Mouse (Mus musculus): ENCODE measurements around the gene Uhrf1.

The Uhrf1 gene

DNA sequence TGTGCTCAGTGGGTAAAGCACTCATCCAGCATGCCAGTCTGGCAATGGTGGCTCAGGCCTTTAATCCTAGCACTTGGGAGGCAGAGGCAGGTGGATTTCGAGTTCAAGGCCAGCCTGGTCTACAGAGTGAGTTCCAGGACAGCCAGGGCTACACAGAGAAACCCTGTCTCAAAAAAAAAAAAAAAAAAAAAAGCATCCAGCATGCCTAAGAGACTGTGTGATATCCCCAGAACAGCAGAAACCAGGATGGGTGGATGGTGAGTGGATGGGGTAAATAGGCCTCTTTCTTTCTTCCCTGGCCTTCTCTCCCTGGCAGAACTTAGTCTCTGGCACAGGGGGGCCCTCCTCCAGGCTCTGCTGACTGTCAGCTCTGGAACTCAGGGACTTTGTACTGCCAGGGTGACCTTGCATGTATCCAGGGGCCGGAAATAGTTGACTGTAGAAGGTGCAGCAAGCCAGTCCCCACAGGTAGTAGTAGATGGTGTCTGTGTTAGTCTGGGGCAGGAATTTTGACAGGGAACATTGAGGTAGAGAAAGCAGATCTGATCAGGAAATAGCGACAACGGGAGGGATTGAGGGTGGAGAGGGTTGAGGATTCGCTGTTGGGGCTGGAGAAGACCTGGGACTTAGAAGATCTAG, 27.2 kb upstream of the Uhrf1 start:
- no peak for DNase-seq (ENCODE audit: low read depth, low spot score)

DNA sequence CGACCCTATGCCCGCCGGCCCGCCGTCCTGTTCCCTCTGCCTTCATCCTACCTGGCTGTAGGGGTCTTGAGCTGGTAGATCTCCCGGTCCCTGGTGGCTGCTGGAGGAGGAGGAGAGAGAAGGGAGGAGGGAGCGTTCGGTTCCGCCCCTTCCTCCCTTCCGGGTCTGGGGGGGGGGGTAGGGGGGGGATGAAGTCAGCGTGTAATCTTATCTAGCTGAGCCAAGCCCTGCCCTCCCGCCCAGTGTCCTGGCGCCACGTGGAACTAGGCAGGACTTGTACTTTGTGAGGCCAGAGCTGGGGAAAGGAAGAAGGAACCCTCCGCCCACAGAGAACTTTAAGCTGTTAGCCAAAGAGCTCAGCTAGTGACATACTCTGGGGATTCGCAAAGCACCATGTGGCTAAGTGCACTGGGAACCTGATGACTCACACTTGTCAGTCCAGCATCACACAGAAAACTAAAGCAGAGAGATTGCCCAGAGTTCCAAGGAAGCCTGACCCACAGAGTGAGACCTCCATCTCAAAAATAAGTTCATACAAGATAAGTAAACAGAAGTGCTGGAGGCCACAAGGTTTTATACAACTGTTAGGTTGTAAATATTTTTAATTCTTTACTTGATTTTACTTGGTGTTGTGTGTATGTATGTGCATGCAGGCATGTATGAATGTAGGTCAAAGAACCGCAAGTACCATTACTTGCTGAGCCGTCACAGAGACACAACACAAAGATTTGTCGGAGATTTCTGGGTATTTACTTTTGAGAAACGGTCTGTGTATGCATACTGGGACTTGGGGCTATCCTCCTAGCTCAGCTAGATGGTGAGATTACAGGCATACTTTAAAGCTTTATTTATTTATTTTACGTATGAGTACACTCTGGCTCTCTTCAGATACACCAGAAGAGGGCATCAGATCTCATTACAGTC, 26.2 kb upstream of the Uhrf1 start, which contains the start of gene Ticam1:
Gene Ticam1, minus strand, starts transcription at position 144 of the 924 bp plus-strand sequence.
- DNase-seq (ENCODE audit: low read depth, low spot score), result peak; percentile 99

DNA sequence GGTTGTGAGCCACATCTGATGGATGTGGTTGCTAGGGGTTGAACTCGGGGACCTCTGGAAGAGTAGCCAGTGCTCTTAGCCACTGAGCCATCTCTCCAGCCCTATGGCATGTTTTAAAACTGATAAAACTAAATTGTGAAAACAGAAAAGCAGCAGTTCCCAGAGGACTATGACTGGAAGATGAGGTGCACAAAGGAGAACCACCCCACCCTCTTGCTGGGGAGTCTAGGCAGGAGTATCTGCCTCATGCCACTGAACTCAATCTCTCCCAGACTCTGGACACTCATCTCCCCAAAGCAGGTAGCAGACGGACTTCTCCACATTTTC, 25.6 kb upstream of the Uhrf1 start:
- DNase-seq (ENCODE audit: low read depth, low spot score), result no peak

DNA sequence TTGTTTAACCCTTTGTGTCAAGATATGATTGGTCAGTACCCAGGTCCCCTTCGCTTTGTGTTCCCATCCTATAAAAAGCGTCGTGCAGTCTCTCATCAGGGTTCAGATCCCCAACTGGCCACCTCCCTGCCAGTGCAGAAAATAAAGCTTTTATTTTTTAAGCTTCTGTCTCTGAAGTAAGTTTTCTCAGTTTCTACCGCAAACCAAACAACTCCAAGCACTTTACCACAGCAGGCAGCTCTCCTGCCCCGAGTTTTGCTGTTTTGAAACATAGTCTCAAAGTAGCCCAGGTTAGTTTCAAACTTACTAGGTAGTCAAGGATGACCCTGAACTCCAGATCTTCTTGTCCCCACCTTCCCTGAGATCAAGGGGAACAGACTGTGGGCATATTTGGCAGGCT, 24.8 kb upstream of the Uhrf1 start:
- DNase-seq (ENCODE audit: low read depth, low spot score), result no peak

DNA sequence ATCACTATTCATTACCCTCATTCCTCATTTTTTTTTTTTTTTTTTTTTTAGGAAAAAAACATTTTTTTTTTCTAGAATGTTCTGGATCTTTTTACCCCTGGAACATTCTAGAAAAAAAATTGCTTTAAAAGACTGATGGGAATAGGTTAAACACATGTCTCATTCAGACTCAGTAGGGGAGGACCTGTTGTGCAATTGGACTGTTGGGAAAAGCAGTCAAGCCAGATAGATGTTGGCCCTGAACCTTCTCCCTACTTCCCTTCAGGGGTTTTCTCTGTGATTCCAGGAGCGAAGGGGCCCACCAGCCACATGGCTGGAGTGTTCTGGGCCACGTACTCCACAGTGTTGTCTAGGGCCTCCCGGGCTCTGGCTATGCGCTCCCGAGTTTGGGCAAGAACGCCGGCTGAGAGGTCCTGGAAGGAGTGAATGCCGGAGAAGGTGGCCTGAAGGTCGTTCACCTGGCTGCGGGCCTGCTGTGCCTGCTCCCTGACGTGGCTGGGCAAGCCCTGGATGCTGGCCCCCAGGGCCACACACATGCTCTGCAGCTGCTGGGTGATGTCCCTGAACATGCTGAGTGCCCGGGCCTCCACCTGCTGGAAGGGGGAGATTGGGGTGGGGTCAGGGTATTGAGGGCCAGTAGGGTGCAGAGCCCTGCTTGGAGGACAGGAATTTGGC, 23.5 kb upstream of the Uhrf1 start:
- peak; percentile 66 for DNase-seq (ENCODE audit: low read depth, low spot score)

DNA sequence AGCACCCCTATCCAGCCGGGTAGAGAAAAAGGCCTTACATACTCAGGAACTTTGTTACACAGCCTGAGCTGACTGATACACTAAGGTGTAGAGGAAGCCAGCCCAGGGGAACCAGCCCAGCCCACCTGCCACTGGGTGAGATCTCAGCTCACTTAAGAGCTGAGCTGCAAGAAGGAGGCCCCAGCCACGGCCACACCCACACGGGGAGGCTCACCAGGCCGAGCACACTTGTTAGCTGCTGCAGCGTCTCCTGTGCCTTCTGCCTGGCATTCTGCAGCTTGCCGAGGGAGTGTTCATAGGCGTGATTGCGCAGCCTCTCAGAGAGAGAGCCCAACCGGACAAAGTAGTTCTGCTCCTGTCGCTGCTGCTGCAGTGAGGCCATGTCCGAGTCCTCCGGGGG, 21.9 kb upstream of the Uhrf1 start:
- no peak for DNase-seq (ENCODE audit: low read depth, low spot score)

DNA sequence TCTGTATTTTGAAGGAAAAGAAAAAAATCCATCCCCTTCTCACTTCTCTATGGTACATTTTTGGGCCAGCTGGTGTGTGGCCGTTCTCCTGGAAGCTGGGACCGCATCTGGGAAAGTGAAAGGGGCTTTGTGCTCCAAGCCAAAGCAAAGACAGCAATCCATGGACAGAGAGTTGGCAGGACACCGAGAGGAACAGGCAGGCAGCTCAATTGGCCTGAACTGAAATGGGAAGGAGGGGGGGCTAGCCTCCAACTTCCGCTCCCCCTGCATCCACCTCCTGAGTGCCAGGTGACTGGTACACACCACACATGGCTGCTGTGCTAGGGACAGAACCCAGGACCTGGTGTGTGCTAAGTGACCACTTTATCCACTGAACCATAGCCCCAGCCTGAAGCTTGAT, 20.3 kb upstream of the Uhrf1 start:
- DNase-seq (ENCODE audit: low read depth, low spot score), result no peak

DNA sequence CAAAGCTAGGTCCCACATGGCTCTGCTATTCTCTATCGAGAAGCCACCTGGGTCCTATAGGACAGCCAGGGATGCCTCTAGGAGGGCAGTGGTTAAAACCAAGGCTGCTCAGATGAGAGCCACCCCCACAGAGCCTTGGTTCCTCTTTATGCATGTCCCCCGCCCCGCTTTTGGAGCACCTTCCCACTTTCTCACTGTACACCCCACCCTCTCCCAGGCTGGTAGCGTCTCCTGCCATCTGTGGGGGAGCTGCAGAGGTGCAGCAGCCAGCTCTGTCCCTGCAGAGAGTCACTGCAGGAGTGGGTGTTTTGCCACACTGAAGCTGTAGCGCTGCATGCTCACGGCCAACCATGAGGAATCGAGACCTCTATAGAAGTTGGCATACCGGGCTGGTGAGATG, 19.8 kb upstream of the Uhrf1 start:
- no peak for DNase-seq (ENCODE audit: low read depth, low spot score)

DNA sequence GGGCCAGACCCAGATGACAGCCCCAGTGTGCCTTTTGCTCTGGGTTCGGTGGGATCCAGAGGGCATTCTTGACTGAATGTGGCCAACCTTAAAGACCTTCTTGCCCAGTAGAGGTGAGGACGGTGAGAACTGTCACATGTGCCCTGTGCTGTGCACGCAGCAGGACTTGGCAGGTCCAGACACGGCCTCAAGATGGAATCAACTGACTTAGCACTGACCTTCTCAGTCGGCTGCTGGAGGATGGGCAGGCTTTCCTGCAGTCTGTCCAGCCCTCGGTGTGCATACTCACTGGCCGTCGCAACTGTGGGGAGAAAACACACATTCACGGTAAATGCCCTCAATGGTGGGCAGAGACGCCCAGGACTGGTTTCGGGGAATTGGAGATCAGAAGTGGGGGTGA, 17.1 kb upstream of the Uhrf1 start:
- DNase-seq (ENCODE audit: low read depth, low spot score), result peak; percentile 66

DNA sequence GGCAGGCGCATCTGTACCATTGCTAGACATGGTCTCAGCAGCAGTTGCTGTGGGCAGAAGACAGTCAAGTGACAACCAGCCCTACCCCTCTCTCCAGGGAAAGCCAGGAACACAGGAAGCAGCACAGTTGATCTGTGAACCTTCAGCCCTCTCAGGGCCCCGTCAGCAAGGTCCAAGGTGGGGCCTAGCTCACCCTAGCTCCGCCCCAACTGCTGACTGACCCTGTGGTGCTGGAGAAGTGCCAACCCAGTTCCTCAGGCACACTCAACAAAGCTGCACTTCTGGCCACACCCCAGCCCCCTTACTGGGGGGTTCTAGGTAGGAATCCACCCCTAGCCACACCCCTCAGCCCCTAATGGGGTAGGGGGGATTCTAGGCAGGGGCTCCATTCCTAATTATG, 15.3 kb upstream of the Uhrf1 start:
- DNase-seq (ENCODE audit: low read depth, low spot score), result no peak

DNA sequence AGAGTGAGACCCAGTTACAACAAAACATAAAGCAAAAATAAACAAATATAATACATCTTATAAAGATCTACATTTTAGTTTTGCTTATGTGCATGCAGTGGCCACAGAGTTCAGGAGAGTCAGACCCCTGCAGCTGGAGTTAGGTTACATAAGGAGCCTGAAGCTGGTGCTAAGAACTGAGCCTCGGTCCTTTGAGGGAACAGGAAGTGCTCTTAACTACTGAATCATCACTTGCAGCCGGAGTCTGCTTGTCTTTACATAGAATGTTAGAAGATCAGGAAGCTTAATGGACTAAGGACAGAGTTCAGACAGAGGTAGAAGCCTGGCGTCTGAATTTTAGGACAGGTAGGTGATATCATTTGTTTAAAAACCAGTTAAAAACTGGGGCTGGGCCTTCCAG, 14.3 kb upstream of the Uhrf1 start:
- DNase-seq (ENCODE audit: low read depth, low spot score), result no peak

DNA sequence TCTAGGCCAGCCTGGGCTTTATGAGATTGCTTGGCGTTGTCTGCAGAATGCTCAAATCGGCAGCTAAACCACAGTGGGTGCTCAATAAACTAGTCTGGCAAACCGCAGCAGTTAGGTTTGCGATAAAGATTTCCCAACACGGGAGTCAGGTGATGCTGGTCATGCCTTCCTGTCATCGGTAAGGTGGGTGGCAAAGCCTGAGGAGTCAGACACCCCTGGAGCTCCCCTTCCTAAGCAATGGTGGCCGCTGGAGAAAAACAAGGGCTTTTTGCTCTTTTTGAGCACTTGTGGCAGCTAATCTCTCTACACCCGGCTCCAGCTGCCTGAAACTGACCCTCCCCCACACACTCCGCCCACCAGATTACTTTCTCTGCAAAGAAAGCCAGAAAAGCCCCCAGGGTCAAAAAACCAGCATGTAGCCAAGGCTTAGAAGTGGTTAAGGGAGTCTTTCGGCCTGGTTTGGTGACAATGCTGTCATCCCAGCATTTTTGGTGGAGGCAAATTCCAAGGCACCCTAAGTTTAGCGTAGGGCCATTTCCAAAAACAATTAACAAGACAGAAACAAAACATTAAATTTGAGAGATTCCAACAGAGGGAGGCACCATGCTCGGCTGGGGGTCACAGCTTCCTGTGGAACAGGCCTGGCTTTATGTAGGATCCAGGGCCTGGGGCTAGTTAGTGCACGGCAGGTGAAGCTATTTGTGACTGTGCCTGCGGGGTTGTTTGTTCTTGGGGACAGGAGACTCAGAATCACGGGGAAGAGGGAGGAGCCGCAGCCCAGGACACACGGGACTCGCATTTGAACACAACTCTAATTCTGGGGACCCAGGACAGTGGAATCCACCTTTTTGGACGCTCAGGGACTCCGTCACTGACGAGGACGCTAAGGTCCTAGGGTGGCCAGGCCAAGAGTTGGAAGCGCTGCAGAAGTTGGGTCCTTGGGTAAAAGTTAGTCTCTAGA, 13.5 kb upstream of the Uhrf1 start:
- DNase-seq (ENCODE audit: low read depth, low spot score), result no peak

DNA sequence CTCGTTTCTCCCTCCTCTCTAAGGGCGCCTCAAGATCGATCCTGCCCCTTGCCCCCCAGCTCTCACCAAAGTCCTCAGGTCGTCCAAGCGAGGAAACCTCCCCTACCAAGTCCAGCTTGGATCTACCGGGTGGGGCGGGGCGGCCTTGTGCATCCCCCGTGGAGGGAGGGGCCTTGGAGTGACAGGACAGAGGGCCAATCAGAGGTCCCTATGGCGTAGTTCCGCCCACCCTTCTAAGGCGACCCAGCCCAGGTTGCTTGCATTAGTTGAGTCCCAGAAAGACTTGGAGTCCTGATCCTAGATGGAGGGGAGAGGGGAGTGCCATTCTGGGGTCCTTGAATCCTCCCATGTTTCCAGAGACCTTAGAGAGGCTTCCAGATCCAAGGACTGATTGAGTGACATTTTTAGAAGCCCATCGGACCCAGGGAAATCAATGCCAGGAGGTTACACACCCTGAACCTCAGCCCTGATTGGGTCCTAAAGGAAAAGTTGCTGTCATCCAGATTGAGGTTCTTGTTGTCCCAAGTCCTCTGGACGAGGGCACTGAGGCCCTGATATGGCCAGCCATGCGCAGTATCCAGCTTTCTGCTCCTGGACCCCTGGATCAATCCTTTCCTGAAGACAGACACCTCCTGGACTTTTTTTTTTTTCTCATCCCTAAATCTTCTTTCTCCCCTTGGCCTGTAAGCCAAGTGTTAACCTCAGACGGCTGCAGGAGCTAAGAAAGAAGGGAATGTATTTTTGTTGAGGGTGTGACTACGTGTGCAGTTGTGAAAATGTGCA, 12.5 kb upstream of the Uhrf1 start:
- peak; percentile 94 for DNase-seq (ENCODE audit: low read depth, low spot score)

DNA sequence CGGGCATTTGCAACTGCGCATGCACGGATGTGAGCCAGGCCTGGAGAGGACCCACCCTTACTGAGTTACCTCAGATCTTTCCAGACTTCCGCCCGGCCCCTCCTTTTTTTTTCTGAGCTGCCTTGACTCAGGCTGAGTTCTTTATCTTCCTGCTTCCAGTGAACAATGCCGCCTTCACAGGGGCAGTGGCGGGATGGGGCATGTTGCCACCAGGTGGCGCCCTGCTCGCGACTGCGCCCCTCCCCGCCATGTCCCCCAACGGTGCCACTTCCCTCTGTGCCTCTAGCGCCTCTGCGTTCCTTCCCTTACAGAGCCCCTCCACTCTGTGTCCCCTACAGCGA, 12.0 kb upstream of the Uhrf1 start:
- DNase-seq (ENCODE audit: low read depth, low spot score), result peak; percentile 93

DNA sequence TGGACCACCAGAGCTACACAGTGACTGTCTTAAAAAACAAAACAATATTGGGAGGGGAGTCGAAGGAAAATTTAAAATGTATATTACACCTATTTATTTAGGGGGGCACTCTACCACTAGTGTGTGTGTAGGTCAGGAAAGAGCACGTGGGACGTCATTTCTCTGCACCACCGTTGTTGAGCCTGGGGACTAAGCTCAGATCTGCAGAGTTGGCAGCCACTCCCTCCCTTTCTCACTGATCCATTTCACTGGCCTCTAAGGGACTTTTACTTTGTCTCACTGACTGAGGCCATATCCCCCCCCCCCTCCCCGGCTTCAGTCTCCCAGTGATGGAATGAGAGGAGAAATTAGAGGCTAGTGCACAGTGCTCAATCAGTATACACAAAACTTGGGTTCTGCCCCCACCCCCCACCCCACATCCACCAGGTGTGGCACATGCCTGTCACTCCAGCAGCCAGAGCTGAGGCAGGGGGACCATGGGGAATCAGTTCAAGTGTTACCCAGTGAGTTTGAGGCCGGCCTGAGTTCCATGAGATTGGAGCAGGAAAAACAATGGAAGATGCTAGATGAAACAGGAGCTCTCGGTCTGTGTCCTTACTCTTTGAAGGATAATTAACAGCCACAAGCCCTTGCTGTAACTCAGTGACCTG, 11.2 kb upstream of the Uhrf1 start:
- no peak for DNase-seq (ENCODE audit: low read depth, low spot score)

DNA sequence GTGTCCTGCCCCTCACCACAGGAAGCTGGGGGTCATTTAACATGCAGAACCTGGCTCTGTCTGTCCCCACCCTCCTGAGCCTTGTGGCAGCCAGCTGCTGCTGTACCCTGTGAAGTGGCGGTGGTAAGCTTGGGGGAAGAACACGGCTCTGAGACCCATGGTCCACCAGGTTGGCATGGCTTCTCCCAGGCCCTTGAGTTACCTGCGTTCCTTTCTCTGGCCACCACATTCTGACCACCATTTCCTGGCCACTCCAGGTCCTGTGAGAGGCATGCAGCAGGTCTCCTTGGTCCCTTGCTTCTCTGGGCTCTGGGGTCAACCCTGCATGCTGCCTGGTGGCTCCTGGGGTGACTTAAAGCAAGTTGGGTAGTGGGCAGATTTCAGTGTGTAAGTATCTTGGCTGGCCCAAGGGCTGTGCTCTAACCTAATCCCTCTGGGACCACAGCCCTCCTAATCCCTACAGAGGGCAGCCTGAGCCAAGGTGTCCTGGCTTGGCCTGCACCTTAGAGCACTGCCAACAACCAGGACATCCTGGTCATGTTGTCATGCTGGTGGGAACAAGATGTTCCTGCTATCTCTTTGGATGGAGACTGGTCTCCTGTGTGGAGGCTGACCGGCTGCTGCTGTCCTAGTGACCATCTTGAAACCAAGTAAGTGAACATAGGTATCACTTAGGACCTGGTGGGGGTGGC, 10.4 kb upstream of the Uhrf1 start, which contains the start of gene Plin3:
Gene Plin3, minus strand, starts transcription at position 343 of the 692 bp plus-strand sequence.
- DNase-seq (ENCODE audit: low read depth, low spot score), result peak; percentile 95

DNA sequence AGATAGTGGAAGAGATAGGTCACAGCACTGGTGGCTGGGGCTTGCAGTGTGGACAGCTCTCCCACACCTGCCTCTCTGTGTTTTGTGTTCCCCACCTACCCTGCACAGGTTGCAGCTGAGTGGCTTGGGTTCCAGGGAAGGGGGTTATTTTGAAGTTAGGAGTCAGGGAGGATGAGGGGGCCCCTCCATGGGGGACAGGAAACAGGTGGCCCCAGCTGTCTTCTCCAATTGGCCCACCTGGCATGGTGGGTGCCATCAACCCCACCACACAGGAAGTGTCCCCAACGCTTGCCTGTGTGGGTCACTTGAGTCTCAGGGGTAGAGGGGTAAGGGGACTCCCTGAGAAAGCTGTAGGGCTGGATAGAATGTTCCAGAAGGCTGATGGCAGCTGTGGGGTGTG, 9.8 kb upstream of the Uhrf1 start:
- no peak for DNase-seq (ENCODE audit: low read depth, low spot score)

DNA sequence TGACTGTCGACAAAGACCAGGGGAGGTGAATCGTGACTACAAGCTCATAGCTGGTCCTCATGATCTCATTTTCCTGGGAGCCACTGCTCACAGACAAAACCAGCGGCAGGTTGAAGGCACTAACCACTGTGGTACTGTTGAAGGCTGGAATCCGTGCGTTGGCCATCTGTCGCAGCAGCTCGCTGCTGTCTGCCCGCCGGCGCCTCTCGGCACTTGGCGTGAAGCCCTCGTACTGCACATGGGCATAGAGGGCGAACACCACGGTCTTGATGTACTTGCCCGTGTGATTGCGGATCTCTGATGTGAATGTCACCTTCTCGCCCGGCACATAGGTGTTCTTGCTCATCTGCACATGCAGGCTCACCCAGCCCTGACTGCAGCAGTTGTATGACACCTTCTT, 8.9 kb upstream of the Uhrf1 start:
- DNase-seq (ENCODE audit: low read depth, low spot score), result no peak

DNA sequence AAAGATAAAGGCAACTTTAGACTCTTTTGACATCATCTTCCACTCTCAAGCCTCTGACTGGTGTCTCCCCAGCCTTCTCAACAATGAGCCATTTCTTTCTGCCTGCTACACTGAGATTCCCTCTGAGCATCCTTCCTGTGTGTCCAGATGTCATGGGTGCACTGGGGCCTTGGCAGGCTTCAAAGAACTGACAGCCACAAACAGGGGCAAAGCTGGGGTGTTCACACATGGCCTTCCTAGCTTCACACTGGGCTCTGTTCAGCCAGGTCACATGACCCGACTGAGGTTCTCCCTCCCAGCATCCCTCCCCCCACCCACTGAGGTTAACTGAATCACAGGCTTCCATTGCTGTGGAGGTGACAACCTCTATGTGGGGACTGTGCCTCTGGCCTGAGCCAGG, 6.9 kb upstream of the Uhrf1 start:
- no peak for DNase-seq (ENCODE audit: low read depth, low spot score)

DNA sequence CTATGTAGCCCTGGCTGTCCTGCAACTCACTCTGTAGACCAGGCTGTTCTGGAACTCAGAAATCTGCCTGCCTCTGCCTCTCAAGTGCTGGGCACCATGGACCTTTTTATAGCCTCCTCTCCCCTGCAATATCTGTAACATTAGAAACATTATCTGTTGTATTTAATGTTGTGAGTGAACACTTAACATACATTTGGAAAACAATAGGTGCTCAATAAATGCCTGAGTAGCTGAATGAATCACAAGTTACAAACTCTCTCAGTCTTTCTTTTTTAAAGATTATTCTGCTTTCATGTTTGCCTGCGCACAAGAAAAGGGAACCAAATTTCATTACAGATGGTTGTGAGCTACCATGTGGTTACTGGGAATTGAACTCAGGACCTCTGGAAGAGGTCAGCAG, 4.9 kb upstream of the Uhrf1 start:
- DNase-seq (ENCODE audit: low read depth, low spot score), result no peak

Data from skeletal muscle tissue, adult 2 months (tissue).